Mouse (Mus musculus): ENCODE measurements at regions not wholly inside any gene's neighbourhood (a gene's known extent, or its start where the extent isn't known, plus 50 kb on each side); places are given as distances from the start of the nearest gene placed in this dataset.
"Not testable (repeated sequence)": the region's sequence is repeated elsewhere in the genome, so short reads cannot be mapped to it uniquely, and the experiment has no call there.

- DNase-seq (ENCODE audit: low read depth): not testable (repeated sequence)
Measured at GRCm38 (mm10) chr19:3158149-3158548, 124.6 kb upstream of the Mrpl21 start.

DNA sequence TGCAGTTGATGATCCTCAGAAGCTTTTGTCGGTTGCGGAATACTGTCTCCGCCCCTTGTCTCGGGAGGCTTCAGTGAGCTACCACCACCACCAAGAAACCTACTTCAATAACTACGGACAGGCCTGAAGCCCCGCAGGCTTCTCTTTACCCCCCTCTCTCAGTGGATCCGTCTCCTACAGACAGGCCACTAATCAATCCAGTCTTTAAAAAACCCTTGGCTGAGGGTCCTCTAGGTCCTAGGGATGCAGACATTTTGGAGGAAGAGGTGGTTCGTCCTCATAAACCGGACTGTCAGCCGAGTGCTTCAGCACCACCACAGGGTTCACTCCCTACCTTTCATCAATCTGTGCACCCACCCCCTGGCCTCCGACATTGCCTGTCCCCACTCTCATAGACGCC lies 123.4 kb upstream of the Mrpl21 start:
- TF ChIP-seq POLR2A (IDR thresholded peaks at IDR 0.05; ENCODE audit: borderline replicate concordance, extremely low read depth, insufficient read depth, insufficient read length, poor library complexity, severe bottlenecking) (no peak), CTCF (IDR thresholded peaks at IDR 0.05; ENCODE audit: borderline replicate concordance, extremely low read depth, insufficient read depth, insufficient read length) (no peak)
- DNase-seq (ENCODE audit: low read depth): no peak

- TF ChIP-seq CTCF (IDR thresholded peaks at IDR 0.05; ENCODE audit: borderline replicate concordance, extremely low read depth, insufficient read depth, insufficient read length): no peak
- TF ChIP-seq POLR2A (IDR thresholded peaks at IDR 0.05; ENCODE audit: borderline replicate concordance, extremely low read depth, insufficient read depth, insufficient read length, poor library complexity, severe bottlenecking): no peak
- no peak for DNase-seq (ENCODE audit: low read depth)
Measured at GRCm38 (mm10) chr19:3167683-3168082, 115.0 kb upstream of the Mrpl21 start.

DNA sequence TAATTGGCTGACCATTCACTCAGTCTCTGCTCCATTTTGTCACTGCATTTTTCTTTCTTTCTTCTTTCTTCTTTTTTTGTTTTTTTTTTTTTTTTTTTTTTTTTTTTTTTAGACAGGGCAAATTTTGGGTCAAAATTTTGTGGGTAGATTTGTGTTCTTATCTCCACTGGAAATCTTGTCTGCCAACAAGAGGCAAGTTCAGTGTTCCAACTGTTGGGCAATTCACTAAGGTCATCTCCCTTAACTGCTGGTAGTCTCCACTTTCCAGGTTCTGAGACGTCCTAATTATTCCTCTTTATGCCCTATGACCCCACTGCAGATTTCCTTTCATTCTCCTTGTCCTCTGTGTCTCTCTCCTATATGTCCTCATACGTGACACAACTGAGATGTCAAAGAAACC lies 100.1 kb upstream of the Mrpl21 start:
- no peak for TF ChIP-seq CTCF (IDR thresholded peaks at IDR 0.05; ENCODE audit: borderline replicate concordance, extremely low read depth, insufficient read depth, insufficient read length)
- no peak for TF ChIP-seq POLR2A (IDR thresholded peaks at IDR 0.05; ENCODE audit: borderline replicate concordance, extremely low read depth, insufficient read depth, insufficient read length, poor library complexity, severe bottlenecking)
- no peak for DNase-seq (ENCODE audit: low read depth)

DNA sequence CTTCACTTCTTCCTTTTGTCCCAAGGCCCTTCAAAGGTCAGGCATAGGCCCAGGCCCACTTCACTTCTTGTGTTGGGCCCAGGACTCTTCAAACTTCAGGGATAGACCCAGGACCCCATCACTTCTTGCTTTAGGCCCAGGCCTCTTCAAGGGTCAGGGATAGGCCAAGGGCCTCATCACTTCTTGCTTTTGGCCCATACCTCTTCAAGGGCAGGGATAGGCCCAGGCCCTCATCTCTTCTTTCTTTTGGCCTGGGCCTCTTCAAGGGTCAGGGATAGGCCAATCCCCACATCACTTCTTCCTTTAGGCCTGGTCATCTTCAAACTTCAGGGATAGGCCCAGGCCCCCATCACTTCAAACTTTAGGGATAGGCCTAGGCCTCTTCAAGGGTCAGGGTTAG lies 90.1 kb upstream of the Mrpl21 start:
- no peak for TF ChIP-seq POLR2A (IDR thresholded peaks at IDR 0.05; ENCODE audit: borderline replicate concordance, extremely low read depth, insufficient read depth, insufficient read length, poor library complexity, severe bottlenecking)
- TF ChIP-seq CTCF (IDR thresholded peaks at IDR 0.05; ENCODE audit: borderline replicate concordance, extremely low read depth, insufficient read depth, insufficient read length): no peak

GRCm38 (mm10) chr19:3204504-3204903 lies 78.2 kb upstream of the Mrpl21 start:
- DNase-seq (ENCODE audit: low read depth): not testable (repeated sequence)

More for the DNA sequence above, 90.1 kb upstream of the Mrpl21 start:
- DNase-seq (ENCODE audit: low read depth): no peak

DNA sequence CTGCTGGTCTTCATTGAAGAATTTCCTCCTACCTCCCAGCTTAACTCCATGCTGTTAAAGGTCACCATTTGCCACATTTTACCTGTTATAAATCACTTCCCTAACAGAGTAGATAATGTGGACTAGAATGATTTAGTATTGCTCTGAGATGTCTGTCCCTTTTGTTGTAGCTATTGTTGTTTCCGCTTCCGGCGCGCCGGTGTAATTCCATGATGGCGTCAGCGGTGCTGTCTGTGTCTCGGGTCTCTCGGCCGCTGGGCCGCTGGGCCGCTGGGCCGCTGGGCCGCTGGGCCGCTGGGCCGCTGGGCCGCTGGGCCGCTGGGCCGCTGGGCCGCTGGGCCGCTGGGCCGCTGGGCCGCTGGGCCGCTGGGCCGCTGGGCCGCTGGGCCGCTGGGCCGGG lies 77.3 kb upstream of the Mrpl21 start:
- DNase-seq (ENCODE audit: low read depth): not testable (repeated sequence)

GRCm38 (mm10) chr19:3208283-3208682 lies 74.4 kb upstream of the Mrpl21 start:
- TF ChIP-seq CTCF (IDR thresholded peaks at IDR 0.05; ENCODE audit: borderline replicate concordance, extremely low read depth, insufficient read depth, insufficient read length) (peak; percentile 70; the same call in 1 of the 2 replicates), POLR2A (IDR thresholded peaks at IDR 0.05; ENCODE audit: borderline replicate concordance, extremely low read depth, insufficient read depth, insufficient read length, poor library complexity, severe bottlenecking) (no peak)
- peak; percentile 67 for DNase-seq (ENCODE audit: low read depth)

Measured in brain, embryonic 14.5 days (tissue).